Mouse (Mus musculus) neutrophil, adult 65 days (primary cell): ENCODE measurements around the gene Sfrp2. TPM values are rescaled to one million over a fixed set of nuclear protein-coding genes. Genes with fewer than 3 reads are reported as not detected.

Experiments used
- total RNA-seq: library from RNA; stranded (reverse); gene quantifications from 2 replicates; pipeline ENCODE4 v1.2.4, GENCODE M21; 2023

The Sfrp2 gene
- total RNA-seq: not detected in 2 replicates

GRCm38 (mm10) chr3:83765871-83766725 lies at the start of gene Sfrp2:
Gene Sfrp2 (plus strand): TSS chr3:83766321.

Other genes starting within 250 kb of the Sfrp2 start
- 151 and 208 TPM in 2 replicates for gene Tlr2, start 75.4 kb downstream of the Sfrp2 start, total RNA-seq